Mouse (Mus musculus) testis, adult 2 months (tissue): ENCODE results near the gene Comp. TPM values are rescaled to one million over a fixed set of nuclear protein-coding genes. Genes with fewer than 3 reads are reported as not detected.

ENCODE experiments used
- H3K27ac ChIP-seq: fragments of 200-500 bp; 2 replicates; pipeline ENCODE4 v1.5.1; 2012; ENCODE audit warnings: low read depth, low read length; ENCODE audit not compliant: control insufficient read depth, insufficient read depth
- H3K27me3 ChIP-seq: fragments of 200-500 bp; 2 replicates; pipeline ENCODE4 v1.6.1; 2012; ENCODE audit warnings: mild to moderate bottlenecking, low read length, moderate library complexity; ENCODE audit not compliant: control insufficient read depth, insufficient read depth
- H3K36me3 ChIP-seq: fragments of 200-500 bp; 2 replicates; pipeline ENCODE4 v1.6.1; 2012; ENCODE audit warnings: mild to moderate bottlenecking, low read length; ENCODE audit not compliant: control insufficient read depth, insufficient read depth
- H3K4me1 ChIP-seq: fragments of 200-500 bp; 2 replicates; pipeline ENCODE4 v1.6.1; 2012; ENCODE audit warnings: low read length; ENCODE audit not compliant: control insufficient read depth, insufficient read depth
- H3K4me3 ChIP-seq: fragments of 200-500 bp; 2 replicates; pipeline ENCODE4 v1.5.1; 2012; ENCODE audit warnings: low read depth, mild to moderate bottlenecking, low read length, moderate library complexity, mixed read lengths; ENCODE audit not compliant: control insufficient read depth
- CTCF ChIP-seq: fragments of 200-500 bp; IDR thresholded peaks from 2 replicates; pipeline ENCODE4 v1.5.1; 2012; ENCODE audit warnings: low read depth, mild to moderate bottlenecking, inconsistent platforms, low read length, moderate library complexity; ENCODE audit not compliant: control insufficient read depth, insufficient read depth, insufficient replicate concordance
- POLR2A ChIP-seq: fragments of 200-500 bp; IDR thresholded peaks from 2 replicates; pipeline ENCODE4 v1.6.1; 2012; ENCODE audit warnings: low read depth, mild to moderate bottlenecking, inconsistent platforms, low read length, moderate library complexity; ENCODE audit not compliant: control insufficient read depth
- polyA plus RNA-seq: library from polyadenylated mRNA; depleted of rRNA; stranded (reverse); fragments of >200 nt; gene quantifications from 2 replicates; pipeline ENCODE4 v1.2.3, GENCODE M21; 2012

Gene Comp
- polyA plus RNA-seq, 1 experiment, result 409 TPM

DNA sequence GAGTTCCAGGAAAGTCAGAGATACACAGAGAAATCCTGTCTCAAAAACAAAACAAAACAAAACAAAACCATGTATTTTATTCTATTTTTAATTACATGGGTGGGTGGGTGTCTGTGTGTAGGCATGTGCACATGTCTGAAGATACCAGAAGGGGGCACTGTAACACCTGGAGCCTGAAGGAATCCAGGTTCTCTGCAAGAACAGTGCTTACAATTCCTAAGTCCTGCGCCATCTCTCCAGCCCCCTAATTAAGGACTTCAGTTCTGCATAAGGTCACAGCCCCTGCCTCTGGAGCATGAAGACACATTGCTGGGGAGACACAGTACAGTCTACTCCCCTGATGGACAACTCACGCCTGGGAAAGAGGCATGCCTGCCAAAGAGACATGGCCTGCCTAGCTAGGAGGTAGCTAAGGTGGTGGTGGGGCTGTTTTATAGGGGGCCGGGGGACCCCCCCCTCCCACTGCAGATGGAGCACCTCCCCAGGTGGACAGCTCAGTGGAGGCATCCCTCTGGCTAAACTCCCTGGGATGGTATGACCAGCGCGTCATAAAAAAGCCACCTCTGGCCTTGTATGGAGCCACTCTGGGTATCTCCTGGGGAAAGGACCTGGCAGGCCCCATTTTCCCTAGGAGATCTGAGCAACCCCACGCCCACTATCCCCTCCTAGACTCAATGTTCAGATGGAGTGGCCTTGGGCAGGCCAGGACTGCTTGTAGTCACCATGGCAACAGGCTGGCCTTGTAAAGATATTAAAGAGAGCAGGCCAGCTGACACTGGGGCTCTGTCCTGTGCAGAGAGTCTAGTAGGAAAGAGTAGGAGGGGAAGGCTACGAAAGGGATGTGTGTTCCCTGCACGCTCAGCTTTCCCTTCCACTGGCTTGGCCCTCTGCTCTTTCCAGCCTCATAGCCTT lies 42.4 kb downstream of the Comp start:
- H3K4me3 ChIP-seq, result no peak overlapping the region
- TF ChIP-seq CTCF (no peak), POLR2A (no peak)
- peak overlapping the region; percentile 59 for H3K27ac ChIP-seq
- H3K27me3 ChIP-seq, result no peaks in the 10 kb centered on the region
- H3K36me3 ChIP-seq, result no peaks in the 10 kb centered on the region
- H3K4me1 ChIP-seq, result peaks cover 9% of the 10 kb centered on the region

- Histone ChIP-seq H3K27me3 (no peaks in the 10 kb centered on the region), H3K4me1 (peaks cover 15% of the 10 kb centered on the region), H3K36me3 (no peaks in the 10 kb centered on the region), H3K27ac (no peak overlapping the region), H3K4me3 (no peak overlapping the region)
- no peak for TF ChIP-seq CTCF
- no peak for TF ChIP-seq POLR2A
These were observed 43.6 kb downstream of the Comp start for GRCm38 (mm10) chr8:70416941-70417340.

GRCm38 (mm10) chr8:70417914-70418313 lies 44.6 kb downstream of the Comp start:
- Histone ChIP-seq H3K27me3 (no peaks in the 10 kb centered on the region), H3K4me3 (no peak overlapping the region), H3K4me1 (peaks cover 15% of the 10 kb centered on the region), H3K36me3 (no peaks in the 10 kb centered on the region), H3K27ac (peak overlapping the region; percentile 27; the same call in 1 of the 2 replicates)
- TF ChIP-seq CTCF (no peak), POLR2A (no peak)

DNA sequence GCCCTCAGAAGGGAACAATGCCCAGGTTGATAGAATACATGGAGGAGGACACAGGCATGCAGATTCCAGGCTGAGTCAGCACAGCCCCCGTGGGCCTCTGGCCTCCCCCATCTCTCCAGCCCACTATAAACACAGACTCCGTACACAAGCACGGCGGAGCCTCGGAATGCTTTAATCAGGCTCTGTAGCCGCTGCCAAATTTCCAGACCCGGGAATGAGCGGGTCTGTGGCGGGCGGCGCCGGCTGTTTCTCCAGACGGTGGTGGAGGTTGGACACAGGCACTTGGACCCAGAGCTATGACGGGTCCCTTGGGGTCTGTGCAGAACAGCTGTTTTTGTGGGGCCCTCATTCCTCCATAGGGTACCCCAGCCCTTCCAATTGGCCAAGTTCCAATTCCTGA lies 45.6 kb downstream of the Comp start:
- Histone ChIP-seq H3K4me1 (peaks cover 15% of the 10 kb centered on the region), H3K27me3 (no peaks in the 10 kb centered on the region), H3K36me3 (no peaks in the 10 kb centered on the region), H3K4me3 (no peak overlapping the region), H3K27ac (no peak overlapping the region)
- TF ChIP-seq CTCF (no peak), POLR2A (no peak)

GRCm38 (mm10) chr8:70419879-70420643 lies 46.7 kb downstream of the Comp start:
- H3K4me3 ChIP-seq, result no peak overlapping the region
- H3K4me1 ChIP-seq, result peaks cover 15% of the 10 kb centered on the region
- no peaks in the 10 kb centered on the region for H3K27me3 ChIP-seq
- no peak for TF ChIP-seq CTCF
- TF ChIP-seq POLR2A, result no peak
- H3K27ac ChIP-seq, result no peak overlapping the region
- H3K36me3 ChIP-seq, result no peaks in the 10 kb centered on the region

- Histone ChIP-seq H3K4me1 (peaks cover 11% of the 10 kb centered on the region), H3K4me3 (no peak overlapping the region), H3K36me3 (no peaks in the 10 kb centered on the region), H3K27me3 (no peaks in the 10 kb centered on the region), H3K27ac (no peak overlapping the region)
- TF ChIP-seq CTCF, result no peak
- TF ChIP-seq POLR2A, result no peak
These were observed 48.2 kb downstream of the Comp start for GRCm38 (mm10) chr8:70421349-70422104.

GRCm38 (mm10) chr8:70422722-70423121 lies 49.4 kb downstream of the Comp start:
- Histone ChIP-seq H3K4me1 (peaks cover 10% of the 10 kb centered on the region), H3K36me3 (no peaks in the 10 kb centered on the region), H3K27ac (no peak overlapping the region), H3K27me3 (no peaks in the 10 kb centered on the region), H3K4me3 (no peak overlapping the region)
- no peak for TF ChIP-seq CTCF
- TF ChIP-seq POLR2A, result no peak
